Mouse (Mus musculus) bone marrow, adult 2 months (tissue): Measurements from ENCODE around the gene Angptl7. TPM values are rescaled to one million over a fixed set of nuclear protein-coding genes. Genes with fewer than 3 reads are reported as not detected.

Experiments used
- H3K27ac ChIP-seq: fragments of 200-500 bp; 2 replicates; pipeline ENCODE4 v1.5.1; 2012; ENCODE audit warnings: low read depth, mild to moderate bottlenecking, control low read depth, inconsistent platforms, low read length; ENCODE audit not compliant: control insufficient read depth, poor library complexity, insufficient read depth
- H3K4me1 ChIP-seq: fragments of 200-500 bp; 2 replicates; pipeline ENCODE4 v1.6.1; 2011; ENCODE audit warnings: low read length; ENCODE audit not compliant: control insufficient read depth, insufficient read depth
- H3K4me3 ChIP-seq: fragments of 200-500 bp; replicated peaks from 2 replicates; pipeline ENCODE3; 2011; ENCODE audit warnings: mild to moderate bottlenecking, low read depth, low read length, control low read depth; ENCODE audit not compliant: control insufficient read depth
- CTCF ChIP-seq: fragments of 200-500 bp; IDR thresholded peaks from 2 replicates; pipeline ENCODE4 v1.5.1; 2011; ENCODE audit warnings: low read length, control low read depth; ENCODE audit not compliant: control insufficient read depth, insufficient read depth
- POLR2A ChIP-seq: fragments of 200-500 bp; IDR thresholded peaks from 2 replicates; pipeline ENCODE4 v1.6.1; 2011; ENCODE audit warnings: low read depth, mild to moderate bottlenecking, control low read depth, low read length, borderline replicate concordance; ENCODE audit not compliant: control insufficient read depth
- WGBS: fragments of 180-500 bp; shearing (Covaris S2); methylation state at CpG from one replicate; pipeline ENCODE4 v1.1.7; 2018; 5-methylcytosine and 5-hydroxymethylcytosine counted together
- polyA plus RNA-seq: library from polyadenylated mRNA; stranded (reverse); fragments of >200 nt; gene quantifications from 2 replicates; pipeline ENCODE4 v1.2.4, GENCODE M21; 2011; ENCODE audit warnings: low replicate concordance; ENCODE audit not compliant: missing spikeins, insufficient read depth, insufficient read length

The Angptl7 gene
- polyA plus RNA-seq, 1 experiment, result 1.6 TPM

DNA sequence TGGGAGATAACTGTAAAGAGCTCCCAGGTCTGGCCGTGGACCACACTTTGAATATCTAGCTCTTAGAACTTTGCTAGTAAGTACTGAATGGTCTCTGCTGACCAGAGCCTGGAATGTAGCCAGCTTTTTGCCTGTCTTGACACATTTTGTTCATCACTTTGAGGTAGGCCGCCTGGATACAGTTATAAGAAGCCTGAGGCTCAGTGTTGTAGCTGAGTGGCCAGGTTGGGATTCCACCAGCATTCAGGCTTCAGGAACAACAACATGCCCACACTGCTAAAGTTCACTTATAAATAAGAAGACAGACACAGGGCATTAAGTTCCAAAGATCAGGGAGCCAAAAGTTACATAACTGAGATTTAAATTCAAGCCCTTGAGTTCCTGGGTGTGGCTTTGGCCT, 12.4 kb downstream of the Angptl7 start:
- TF ChIP-seq POLR2A, result no peak
- TF ChIP-seq CTCF, result no peak
- Histone ChIP-seq H3K4me3 (no peak overlapping the region), H3K4me1 (no peaks in the 10 kb centered on the region), H3K27ac (no peak overlapping the region)
- WGBS, result 77% methylated on average over 2 of the region's 2 CpGs

DNA sequence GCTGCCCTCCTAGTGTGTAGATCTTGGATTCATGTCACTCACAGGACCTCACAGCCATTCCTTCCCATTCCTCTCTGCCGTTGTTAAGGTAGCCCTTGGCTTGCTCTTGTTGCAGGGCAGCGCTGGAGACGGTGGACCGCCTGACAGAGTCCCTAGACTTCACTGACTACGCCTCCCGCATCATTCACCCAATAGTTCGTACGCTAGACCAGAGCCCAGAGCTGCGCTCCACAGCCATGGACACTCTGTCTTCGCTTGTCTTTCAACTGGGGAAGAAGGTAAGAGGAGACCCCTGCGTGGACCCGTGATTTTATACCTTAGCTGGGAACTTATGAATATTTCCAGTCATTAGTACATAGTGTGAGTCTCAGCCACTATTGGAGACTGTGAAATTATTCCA, 15.7 kb downstream of the Angptl7 start:
- 93% methylated on average over 12 of the region's 12 CpGs for WGBS
- H3K4me3 ChIP-seq, result no peak overlapping the region
- no peaks in the 10 kb centered on the region for H3K4me1 ChIP-seq
- TF ChIP-seq CTCF, result no peak
- no peak for TF ChIP-seq POLR2A
- H3K27ac ChIP-seq, result no peak overlapping the region

GRCm38 (mm10) chr4:148481557-148482168, 18.6 kb downstream of the Angptl7 start:
- no peaks in the 10 kb centered on the region for H3K4me1 ChIP-seq
- no peak overlapping the region for H3K27ac ChIP-seq
- TF ChIP-seq CTCF, result no peak
- no peak for TF ChIP-seq POLR2A
- WGBS, result 82% methylated on average over 2 of the region's 2 CpGs
- no peak overlapping the region for H3K4me3 ChIP-seq

GRCm38 (mm10) chr4:148480245-148480644, 20.0 kb downstream of the Angptl7 start:
- H3K4me3 ChIP-seq, result no peak overlapping the region
- TF ChIP-seq CTCF, result no peak
- no peak for TF ChIP-seq POLR2A
- 84% methylated on average over 2 of the region's 2 CpGs for WGBS
- no peak overlapping the region for H3K27ac ChIP-seq
- H3K4me1 ChIP-seq, result no peaks in the 10 kb centered on the region

DNA sequence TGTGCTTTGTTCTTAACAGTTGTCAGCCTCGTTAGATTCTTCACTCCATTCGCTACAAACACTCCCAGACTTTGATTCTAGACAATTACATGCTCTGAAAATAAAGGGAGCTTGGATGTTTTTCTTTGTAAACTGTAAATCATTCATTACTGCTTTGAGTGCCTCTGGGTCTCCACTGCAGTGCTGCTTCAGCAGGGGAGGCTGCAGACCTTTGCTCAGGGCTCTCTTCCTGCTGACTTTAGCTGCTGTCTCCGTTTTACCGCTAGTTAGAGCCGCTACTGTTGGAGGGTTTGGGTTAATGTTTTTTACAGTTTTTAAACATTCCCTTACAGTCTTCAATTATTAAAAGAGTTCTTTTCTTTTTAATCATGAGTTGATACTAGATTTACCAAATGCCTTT, 26.8 kb downstream of the Angptl7 start:
- Histone ChIP-seq H3K4me1 (no peaks in the 10 kb centered on the region), H3K27ac (no peak overlapping the region), H3K4me3 (no peak overlapping the region)
- TF ChIP-seq CTCF (no peak), POLR2A (no peak)
- WGBS, result 90% methylated on average over 5 of the region's 5 CpGs

DNA sequence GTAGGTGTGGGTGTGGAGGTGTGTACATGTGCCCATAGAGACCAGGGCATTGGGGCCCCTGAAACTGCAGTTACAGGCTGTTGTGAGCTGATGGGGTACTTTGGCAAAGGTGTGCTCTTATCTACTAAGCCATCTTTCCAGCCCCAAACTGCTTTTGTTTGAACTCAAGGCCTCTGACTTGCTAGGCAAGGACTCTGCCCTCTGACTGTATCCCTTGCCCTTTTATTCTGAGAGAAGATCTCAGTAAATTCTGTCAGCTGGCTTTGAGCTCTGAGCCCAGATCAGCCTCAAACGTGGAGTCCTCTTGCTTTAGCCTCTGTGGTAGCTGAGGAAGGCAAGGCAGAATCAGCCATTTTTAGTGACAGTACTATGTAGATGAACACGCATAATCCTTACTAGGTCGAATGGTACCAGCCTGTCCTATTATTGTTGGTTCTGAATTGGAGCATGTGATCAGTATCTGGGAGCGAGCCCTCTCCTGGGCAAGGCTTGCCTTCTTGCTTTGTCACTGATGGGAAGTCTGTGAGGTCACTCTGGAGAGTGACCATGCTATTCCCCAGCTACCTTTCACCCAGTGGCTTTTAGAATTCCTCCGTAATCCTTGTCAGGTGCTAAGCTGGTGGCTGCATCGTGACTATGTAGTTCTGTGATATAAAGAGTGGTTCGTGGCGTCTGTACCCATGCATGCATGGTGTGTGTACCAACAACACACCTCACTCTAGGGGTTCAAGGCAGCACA, 27.7 kb downstream of the Angptl7 start:
- H3K4me3 ChIP-seq, result no peak overlapping the region
- no peak for TF ChIP-seq CTCF
- no peak for TF ChIP-seq POLR2A
- no peak overlapping the region for H3K27ac ChIP-seq
- H3K4me1 ChIP-seq, result no peaks in the 10 kb centered on the region
- 88% methylated on average over 8 of the region's 8 CpGs for WGBS

DNA sequence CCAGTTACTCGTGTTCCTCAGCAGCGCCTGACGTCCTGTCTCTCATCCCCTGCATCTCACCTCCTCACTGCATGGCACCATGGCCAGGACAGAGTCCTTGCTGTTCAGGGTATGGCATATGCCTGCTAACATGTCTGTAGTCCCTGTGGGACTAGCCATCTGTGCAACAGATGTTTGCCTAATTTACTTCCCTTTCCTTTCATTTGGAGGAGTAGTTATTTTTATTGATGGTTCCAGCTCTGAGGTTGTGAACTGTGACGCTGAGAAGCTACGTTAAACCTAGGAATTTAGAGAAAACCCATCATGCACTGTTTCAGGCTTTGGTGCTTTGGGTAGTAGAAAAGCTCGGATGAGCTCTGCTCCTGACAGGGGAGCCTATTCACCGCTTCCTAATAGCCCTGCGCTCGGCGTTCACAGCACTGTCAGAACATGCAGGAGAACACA, 28.9 kb downstream of the Angptl7 start:
- H3K27ac ChIP-seq, result no peak overlapping the region
- 89% methylated on average over 10 of the region's 10 CpGs for WGBS
- no peaks in the 10 kb centered on the region for H3K4me1 ChIP-seq
- TF ChIP-seq POLR2A, result no peak
- no peak for TF ChIP-seq CTCF
- H3K4me3 ChIP-seq, result no peak overlapping the region

DNA sequence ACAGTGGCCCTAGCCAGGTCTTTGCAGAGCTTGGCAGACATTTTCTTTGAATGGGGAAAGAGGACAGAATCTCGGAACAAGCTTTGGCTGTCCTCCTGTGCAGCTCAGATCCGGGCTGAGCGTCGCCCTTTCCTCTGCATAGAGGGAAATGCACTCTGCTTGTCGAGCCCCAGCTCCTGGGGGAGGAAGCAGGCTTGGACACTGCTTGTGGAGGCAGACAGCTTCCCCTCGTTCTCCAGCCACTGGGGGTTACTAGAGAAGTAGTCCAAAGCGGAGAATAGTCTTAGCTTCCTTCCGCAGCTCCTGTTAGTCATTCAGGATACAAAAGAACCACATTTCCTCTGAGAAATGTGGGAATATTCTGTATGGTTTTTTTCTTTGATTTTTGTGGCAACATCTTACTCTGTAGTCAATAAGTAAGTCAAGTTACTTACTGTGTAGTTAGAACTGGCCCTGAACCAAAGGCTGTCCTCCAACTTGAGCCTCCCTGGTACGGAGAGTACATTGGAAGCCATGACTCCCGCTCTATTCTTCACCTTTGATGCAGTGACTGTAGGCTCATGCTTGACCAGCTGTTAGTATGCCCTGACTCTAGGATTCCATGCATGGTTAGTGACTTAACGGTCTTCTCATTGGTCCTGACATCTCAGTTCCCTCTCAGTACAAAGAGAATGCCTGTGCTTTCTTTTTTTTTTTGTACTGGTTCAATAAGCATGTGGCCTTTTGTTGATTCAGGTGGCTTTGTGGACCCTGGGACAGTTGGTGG, 30.6 kb downstream of the Angptl7 start:
- TF ChIP-seq POLR2A, result no peak
- no peak for TF ChIP-seq CTCF
- WGBS, result 84% methylated on average over 11 of the region's 11 CpGs
- Histone ChIP-seq H3K4me1 (no peaks in the 10 kb centered on the region), H3K27ac (no peak overlapping the region), H3K4me3 (no peak overlapping the region)
